ENCODE assay signal across 9 mouse cellular contexts in the genomic region with DNA sequence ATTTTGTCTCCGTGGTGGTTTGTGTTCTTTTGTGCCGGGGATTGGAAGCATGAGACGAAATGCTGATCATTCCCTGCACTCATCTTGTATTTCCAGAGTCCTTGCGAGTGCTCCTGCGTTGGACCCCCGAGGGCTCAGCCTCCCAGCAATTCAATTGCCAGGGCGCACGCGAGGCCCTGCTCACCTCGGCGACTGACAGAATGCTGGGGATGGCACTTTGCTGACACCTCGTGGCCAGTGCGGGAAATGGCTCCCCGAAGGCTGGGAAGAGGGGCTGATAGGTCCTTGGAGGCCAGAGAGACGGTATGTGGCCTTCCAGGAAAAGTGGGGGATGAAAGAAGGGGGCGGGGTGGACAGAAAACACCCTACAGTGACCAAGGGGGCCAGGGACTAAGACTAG. TPM values are rescaled to one million over a fixed set of nuclear protein-coding genes. Genes with fewer than 3 reads are reported as not detected.
DNase-seq lines count a peak whose midpoint lies in the region; ATAC-seq and TF ChIP-seq lines count a peak whose summit lies in the region.
"Had no signal": no experiment of that assay in that cellular context is flagged by ENCODE, and none has a peak within 500 bp of the region (broad histone marks: within the 10 kb centered on the region; RNA-seq: fewer than 3 reads in every experiment).

No protein-coding gene starts in this region.

- no peak overlapping the region for H3K4me2 ChIP-seq in stomach, postnatal 0 days (replicated peaks; ENCODE audit: low read depth)

- no peaks in the 10 kb centered on the region for H3K4me1 ChIP-seq in kidney, adult 2 months (ENCODE audit: control insufficient read depth, insufficient read depth, low read length)
- H3K4me1 ChIP-seq in limb, embryonic 10.5 days = peaks cover 5% of the 10 kb centered on the region; the same call in 1 of the 2 replicates
- H3K4me1 ChIP-seq in stomach, postnatal 0 days (replicated peaks; ENCODE audit: control insufficient read depth, insufficient read depth) = no peaks in the 10 kb centered on the region

- TF ChIP-seq CTCF in kidney, adult 2 months (conservative IDR thresholded peaks at IDR 0.05; ENCODE audit: insufficient read depth, insufficient read length, low read depth, low read length) = peak; percentile 98
- peak; percentile 100 for TF ChIP-seq CTCF in stomach, postnatal 0 days (IDR thresholded peaks at IDR 0.05; ENCODE audit: low read depth)

- DNase-seq in 3134 (ENCODE audit: extremely low read depth, insufficient read length, low spot score) = peak; percentile 47
- peak; percentile 59 for DNase-seq in adrenal gland, adult 8-10 months
- DNase-seq in embryo, embryonic 11.5 days (ENCODE audit: low read depth, low spot score) = peak; percentile 69
- DNase-seq in heart, adult 18-20 months = peak; percentile 71 to 90
- DNase-seq in kidney, adult 2 months = peak; percentile 69
- DNase-seq in limb, embryonic 10.5 days (ENCODE audit: low spot score) = peak; percentile 90
- DNase-seq in naive thymus-derived CD4-positive, alpha-beta T cell, adult 2 months (ENCODE audit: low read depth) = peak; percentile 68
- peak; percentile 85 for DNase-seq in stomach, postnatal 0 days (ENCODE audit: low spot score)

- no peaks in the 10 kb centered on the region for H3K36me3 ChIP-seq in kidney, adult 2 months (ENCODE audit: control insufficient read depth, insufficient read depth, low read length)
- H3K36me3 ChIP-seq in limb, embryonic 10.5 days = no peaks in the 10 kb centered on the region
- no peaks in the 10 kb centered on the region for H3K36me3 ChIP-seq in stomach, postnatal 0 days (ENCODE audit: control insufficient read depth, insufficient read depth, low read length)

- no peak for TF ChIP-seq EP300 in stomach, postnatal 0 days (optimal IDR thresholded peaks at IDR 0.05)

- H3K9ac ChIP-seq in stomach, postnatal 0 days (ENCODE audit: low read length) = no peak overlapping the region

- H3K4me3 ChIP-seq in kidney, adult 2 months (ENCODE audit: insufficient read depth, low read depth, low read length) = no peak overlapping the region
- no peak overlapping the region for H3K4me3 ChIP-seq in limb, embryonic 10.5 days
- H3K4me3 ChIP-seq in stomach, postnatal 0 days (ENCODE audit: low read depth, low read length) = no peak overlapping the region

- H3K27ac ChIP-seq in kidney, adult 2 months (ENCODE audit: insufficient read depth, low read depth, low read length) = no peak overlapping the region
- no peak overlapping the region for H3K27ac ChIP-seq in limb, embryonic 10.5 days
- no peak overlapping the region for H3K27ac ChIP-seq in stomach, postnatal 0 days (replicated peaks)

- H3K27me3 ChIP-seq in kidney, adult 2 months (replicated peaks; ENCODE audit: control insufficient read depth, insufficient read depth, low read length) = no peaks in the 10 kb centered on the region
- peaks cover 21% of the 10 kb centered on the region for H3K27me3 ChIP-seq in limb, embryonic 10.5 days (ENCODE audit: low read depth, poor library complexity, severe bottlenecking)
- no peaks in the 10 kb centered on the region for H3K27me3 ChIP-seq in stomach, postnatal 0 days (ENCODE audit: control insufficient read depth, insufficient read depth, low read length)

- peak; percentile 33; the same call in 1 of the 2 replicates for ATAC-seq in stomach, postnatal 0 days (ENCODE audit: low FRiP score, low TSS enrichment)

- WGBS in kidney, adult 2 months = 8% methylated on average over 16 of the region's 16 CpGs
- WGBS in limb, embryonic 10.5 days = 6% methylated on average over 16 of the region's 16 CpGs
- WGBS in stomach, postnatal 0 days = 3% methylated on average over 16 of the region's 16 CpGs

- H3K9me3 ChIP-seq in limb, embryonic 10.5 days (replicated peaks) = no peaks in the 10 kb centered on the region
- no peaks in the 10 kb centered on the region for H3K9me3 ChIP-seq in stomach, postnatal 0 days (ENCODE audit: control insufficient read depth, low read length)

- no peak for TF ChIP-seq POLR2A in kidney, adult 2 months (IDR thresholded peaks at IDR 0.05; ENCODE audit: low read depth, low read length)

RNA-seq across cellular contexts. Expression of gene Crybb2, which starts 15.6 kb away (rescaled TPM):
- not detected for total RNA-seq in adrenal gland, adult 8-10 months (2022)
- not detected for total RNA-seq in heart, adult 18-20 months (2021)
- not detected in 2 replicates for polyA plus RNA-seq in kidney, adult 2 months (2012; rRNA removed)
- not detected in 2 replicates for polyA plus RNA-seq in limb, embryonic 10.5 days (2016; fragmentation: Nextera tagmentation; extraction: Ambion mirVana)
- not detected in 2 replicates for polyA plus RNA-seq in stomach, postnatal 0 days (2015; fragmentation: Nextera tagmentation; extraction: Ambion mirVana)
- total RNA-seq: neutrophil, adult 5-6 weeks had no signal

RNA-seq across cellular contexts. Expression of gene Crybb3, which starts 27.1 kb away (rescaled TPM):
- 1 to 10 TPM in 2 of 4 experiments, under 1 TPM in 1, not detected in 1; 0.84 to 2.6 (median 2.3) TPM for total RNA-seq in adrenal gland, adult 8-10 months (2022)
- under 1 TPM; 0.23 to 0.55 TPM for total RNA-seq in heart, adult 18-20 months (2021)
- polyA plus RNA-seq in kidney, adult 2 months (2012; rRNA removed) = 1.5 and 2.8 TPM in 2 replicates
- 0.33 and 0.59 TPM in 2 replicates for polyA plus RNA-seq in limb, embryonic 10.5 days (2016; fragmentation: Nextera tagmentation; extraction: Ambion mirVana)
- polyA plus RNA-seq in stomach, postnatal 0 days (2015; fragmentation: Nextera tagmentation; extraction: Ambion mirVana) = 0.52 and 0.64 TPM in 2 replicates
- total RNA-seq: neutrophil, adult 5-6 weeks had no signal

RNA-seq across cellular contexts. Expression of gene Grk3, which starts 38.7 kb away (rescaled TPM):
- 10 to 100 TPM; 12.4 to 24.3 (median 16.8) TPM for total RNA-seq in adrenal gland, adult 8-10 months (2022)
- total RNA-seq in heart, adult 18-20 months (2021) = 1 to 10 TPM; 5.1 to 7.2 TPM
- 5.2 and 5.9 TPM in 2 replicates for polyA plus RNA-seq in kidney, adult 2 months (2012; rRNA removed)
- polyA plus RNA-seq in limb, embryonic 10.5 days (2016; fragmentation: Nextera tagmentation; extraction: Ambion mirVana) = 3.9 and 7.4 TPM in 2 replicates
- 4.9 and 5.2 TPM in 2 replicates for polyA plus RNA-seq in stomach, postnatal 0 days (2015; fragmentation: Nextera tagmentation; extraction: Ambion mirVana)
